Mouse (Mus musculus): Measurements from ENCODE around the gene Pxmp4. TPM values are rescaled to one million over a fixed set of nuclear protein-coding genes. Genes with fewer than 3 reads are reported as not detected.
A peak's percentile ranks its signal among the peaks of the same experiment; 100 is the strongest.

The Pxmp4 gene
- polyA plus RNA-seq (2015; fragmentation: Nextera tagmentation; extraction: Ambion mirVana) = 28.0 and 32.9 TPM in 2 replicates

DNA sequence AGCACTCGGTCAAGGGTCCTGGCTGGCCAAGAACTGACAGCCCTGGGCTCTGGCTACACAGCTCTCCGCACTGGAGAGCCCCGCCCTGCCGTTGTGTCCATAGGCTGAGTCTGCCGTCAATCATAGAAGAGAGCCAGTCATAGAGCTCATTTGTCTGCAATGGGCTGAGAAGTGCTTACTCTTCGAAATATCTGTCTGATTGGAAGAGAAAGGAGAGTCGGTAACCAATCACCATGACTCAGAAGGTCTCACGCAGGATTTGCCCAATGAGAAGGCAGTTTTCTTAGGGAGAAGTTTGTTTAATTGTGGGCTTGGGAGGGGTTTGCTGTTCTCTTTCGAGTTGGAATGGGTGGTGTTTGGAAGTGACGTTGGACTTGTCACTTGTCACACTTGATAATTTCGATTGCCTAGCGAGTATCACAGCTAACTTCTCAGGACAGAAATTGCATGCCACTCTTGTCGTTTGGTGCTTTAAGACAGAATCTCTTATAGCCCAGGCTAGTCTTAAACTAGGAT, at the start of gene Pxmp4:
TSS of gene Pxmp4 (minus strand) at position 71 of the 516 bp plus-strand sequence.
- peak within 1 kb of the TSS; percentile 71 for H3K4me3 ChIP-seq (replicated peaks)
- H3K9me3 ChIP-seq = no peaks in the 10 kb centered on the region
- H3K4me1 ChIP-seq (replicated peaks) = peaks cover 12% of the 10 kb centered on the region; the same call in 1 of the 2 replicates
- H3K9ac ChIP-seq = peak within 1 kb of the TSS; percentile 78
- WGBS = under 1% methylated on average over 13 of the region's 13 CpGs
- no peaks in the 10 kb centered on the region for H3K36me3 ChIP-seq
- H3K27ac ChIP-seq = peak within 1 kb of the TSS; percentile 66
- no peaks in the 10 kb centered on the region for H3K27me3 ChIP-seq (replicated peaks)
- ATAC-seq = peak; percentile 100
- H3K4me2 ChIP-seq (replicated peaks) = peak within 1 kb of the TSS; percentile 72

DNA sequence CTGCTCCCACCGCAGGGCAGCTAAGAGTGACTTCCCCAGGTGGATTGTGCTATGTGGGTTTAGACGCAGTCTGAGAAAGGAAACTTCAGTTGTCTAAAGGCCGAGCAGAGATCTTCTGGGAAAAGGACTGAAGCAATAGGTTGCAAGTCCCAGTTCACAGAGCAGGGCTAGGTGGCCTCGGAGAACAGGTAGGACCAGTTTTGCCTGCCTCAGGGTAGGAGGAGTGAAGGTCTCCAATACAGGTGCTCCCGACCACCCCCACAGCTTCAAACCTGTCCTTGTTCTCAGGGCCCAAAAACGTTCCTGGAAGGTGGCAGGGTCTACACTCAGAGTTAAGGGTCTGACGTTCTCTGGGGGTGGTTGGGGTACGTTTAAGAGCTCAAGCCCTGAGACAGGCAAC, 47.9 kb upstream of the Pxmp4 start, which contains the start of gene Chmp4b:
TSS of gene Chmp4b (plus strand) at position 343 of the 400 bp plus-strand sequence.
- no peaks in the 10 kb centered on the region for H3K9me3 ChIP-seq
- no peak within 1 kb of the TSS for H3K4me3 ChIP-seq (replicated peaks)
- ATAC-seq = peak; percentile 86
- 0 out of 2 replicates have a peak, but pooled peaks cover 2% of the 10 kb centered on the region for H3K4me1 ChIP-seq (replicated peaks)
- WGBS = 37% methylated on average over 8 of the region's 8 CpGs
- H3K27me3 ChIP-seq (replicated peaks) = no peaks in the 10 kb centered on the region
- H3K9ac ChIP-seq = no peak within 1 kb of the TSS
- no peaks in the 10 kb centered on the region for H3K36me3 ChIP-seq
- peak within 1 kb of the TSS; percentile 37 for H3K4me2 ChIP-seq (replicated peaks)
- H3K27ac ChIP-seq = peak within 1 kb of the TSS; percentile 69

DNA sequence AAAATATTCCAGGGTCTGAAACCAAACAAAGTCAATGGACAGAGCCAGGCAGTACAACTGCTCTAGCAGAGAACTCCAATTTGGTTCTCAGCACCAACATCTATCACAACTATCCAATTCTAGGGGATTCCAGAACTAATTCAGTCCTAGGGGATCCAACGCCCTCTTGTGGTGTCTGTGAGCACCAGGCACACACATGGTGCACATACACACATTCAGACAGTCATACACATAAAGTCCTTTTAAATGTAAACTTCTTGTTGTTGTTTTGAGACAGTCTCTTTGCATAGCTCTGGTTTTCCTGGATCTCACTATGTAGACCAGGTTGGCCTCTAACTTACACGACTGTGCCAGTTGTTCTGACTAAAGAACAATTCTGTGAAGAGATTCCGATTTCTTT, 46.9 kb upstream of the Pxmp4 start:
- no peak overlapping the region for H3K9ac ChIP-seq
- no peaks in the 10 kb centered on the region for H3K27me3 ChIP-seq (replicated peaks)
- no peak overlapping the region for H3K4me2 ChIP-seq (replicated peaks)
- no peaks in the 10 kb centered on the region for H3K9me3 ChIP-seq
- no peaks in the 10 kb centered on the region for H3K4me1 ChIP-seq (replicated peaks)
- H3K27ac ChIP-seq = no peak overlapping the region; the same call in 1 of the 2 replicates
- H3K36me3 ChIP-seq = no peaks in the 10 kb centered on the region; the same call in 1 of the 2 replicates
- H3K4me3 ChIP-seq (replicated peaks) = no peak overlapping the region
- WGBS = 76% methylated on average over 3 of the region's 3 CpGs
- ATAC-seq = no peak

DNA sequence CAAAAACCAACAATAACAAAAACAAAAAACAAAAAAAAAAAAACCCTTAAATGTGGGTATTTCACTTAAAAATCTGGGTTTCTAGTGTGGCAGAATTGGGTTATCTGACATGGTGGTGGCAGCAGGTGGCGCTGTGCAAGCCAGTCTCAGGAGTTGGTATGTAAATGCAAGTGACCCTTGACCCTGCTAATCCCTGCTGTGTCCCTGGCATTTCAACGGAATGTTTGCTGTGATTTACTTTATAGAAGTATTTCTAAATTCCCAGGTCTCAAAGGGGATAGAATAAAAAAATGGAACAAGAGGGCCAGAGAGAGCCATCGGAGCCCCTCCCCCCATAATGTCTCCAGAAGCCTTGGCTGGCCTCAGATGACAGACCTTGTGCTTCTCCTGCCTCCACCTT, 44.6 kb upstream of the Pxmp4 start:
- ATAC-seq = no peak
- Histone ChIP-seq H3K27me3 (replicated peaks) (no peaks in the 10 kb centered on the region), H3K27ac (no peak overlapping the region), H3K9ac (no peak overlapping the region), H3K4me1 (replicated peaks) (no peaks in the 10 kb centered on the region), H3K9me3 (no peaks in the 10 kb centered on the region), H3K4me3 (replicated peaks) (no peak overlapping the region), H3K4me2 (replicated peaks) (no peak overlapping the region), H3K36me3 (no peaks in the 10 kb centered on the region; the same call in 1 of the 2 replicates)
- WGBS = 20% methylated on average over 3 of the region's 3 CpGs

DNA sequence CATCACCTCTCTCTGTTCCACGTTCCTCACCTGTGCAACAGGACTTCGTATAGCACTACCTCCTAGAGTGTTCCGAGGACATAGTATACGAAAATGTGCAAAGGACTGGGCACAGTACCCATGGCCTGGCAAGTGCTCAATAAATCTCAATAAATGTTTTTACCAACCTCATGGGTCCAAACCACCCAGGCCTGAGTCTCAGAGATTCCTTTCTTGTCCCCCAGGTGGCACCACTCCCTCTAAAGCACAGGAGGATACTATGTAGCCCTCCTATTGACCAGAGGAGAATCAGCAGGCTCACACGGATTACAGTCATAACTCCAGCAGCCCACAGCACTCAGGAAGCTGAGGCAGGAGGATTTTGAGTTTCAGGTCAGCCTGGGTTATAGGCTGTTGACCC, 43.1 kb upstream of the Pxmp4 start:
- Histone ChIP-seq H3K27ac (no peak overlapping the region), H3K27me3 (replicated peaks) (no peaks in the 10 kb centered on the region), H3K9ac (no peak overlapping the region), H3K4me2 (replicated peaks) (no peak overlapping the region), H3K36me3 (no peaks in the 10 kb centered on the region; the same call in 1 of the 2 replicates), H3K4me1 (replicated peaks) (no peaks in the 10 kb centered on the region), H3K4me3 (replicated peaks) (no peak overlapping the region), H3K9me3 (no peaks in the 10 kb centered on the region)
- ATAC-seq = no peak
- WGBS = 78% methylated on average over 5 of the region's 5 CpGs

DNA sequence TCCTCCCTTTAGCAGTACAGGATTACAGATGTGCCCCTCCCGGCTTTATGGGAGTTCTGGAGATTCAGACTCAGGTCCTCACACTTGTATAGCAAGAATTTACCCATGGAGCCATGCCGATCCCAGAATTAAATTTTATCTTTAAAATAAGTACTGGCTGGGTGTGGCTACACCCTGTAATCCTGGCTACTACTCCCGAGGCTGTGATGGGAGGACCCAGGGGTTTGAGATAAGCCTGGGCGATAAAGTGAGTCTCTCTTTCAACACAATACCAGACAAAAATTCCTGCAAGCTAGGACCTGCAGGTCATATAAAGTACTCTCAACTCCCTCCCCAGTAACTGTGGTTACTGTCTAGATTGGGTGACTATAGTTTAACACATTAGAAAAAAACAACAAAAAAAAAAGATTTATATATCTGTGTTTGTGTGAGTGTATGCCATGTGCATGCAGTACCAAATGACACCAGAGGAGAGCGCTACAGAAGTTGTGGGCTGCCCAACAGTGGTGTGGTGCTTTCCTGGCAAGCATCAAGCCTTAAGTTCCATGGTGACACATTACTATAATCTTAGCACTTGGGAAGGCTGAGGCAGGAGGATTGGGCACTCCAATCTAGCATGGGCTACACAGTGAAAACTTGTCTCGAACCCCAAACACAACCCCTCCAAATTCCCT, 39.3 kb upstream of the Pxmp4 start:
- Histone ChIP-seq H3K27me3 (replicated peaks) (no peaks in the 10 kb centered on the region), H3K9ac (no peak overlapping the region), H3K36me3 (peaks cover 8% of the 10 kb centered on the region), H3K9me3 (no peaks in the 10 kb centered on the region), H3K4me3 (replicated peaks) (no peak overlapping the region), H3K4me2 (replicated peaks) (peak overlapping the region; percentile 6; the same call in 1 of the 2 replicates), H3K27ac (peak overlapping the region; percentile 73; the same call in 1 of the 2 replicates), H3K4me1 (replicated peaks) (no peaks in the 10 kb centered on the region)
- WGBS = 74% methylated on average over 6 of the region's 6 CpGs
- ATAC-seq = peak; percentile 38

DNA sequence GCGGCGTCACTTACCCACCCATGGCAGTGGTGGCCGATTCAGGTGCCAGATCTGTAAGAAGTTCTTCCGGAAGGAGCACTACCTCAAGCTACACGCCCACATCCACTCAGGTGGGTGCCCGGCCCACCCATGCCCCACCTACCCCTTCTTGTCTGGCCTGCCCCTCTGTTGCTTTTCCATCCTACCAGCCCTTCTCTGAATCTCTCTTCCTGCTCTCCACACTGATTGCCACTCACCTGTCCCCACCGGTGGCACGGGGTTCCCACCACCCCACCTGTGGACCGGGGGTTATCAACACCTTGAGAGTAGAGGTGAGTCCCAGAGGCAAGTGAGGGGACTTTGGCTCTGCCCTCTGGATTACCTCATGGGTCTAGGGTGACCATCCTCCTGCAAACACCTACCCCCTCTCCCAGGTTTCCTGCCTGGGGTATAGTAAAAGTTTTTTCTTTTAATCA, 38.5 kb upstream of the Pxmp4 start:
- H3K9ac ChIP-seq = no peak overlapping the region
- 0 out of 2 replicates have a peak overlapping the region, but pooled peaks have one; percentile 9 for H3K4me3 ChIP-seq (replicated peaks)
- H3K36me3 ChIP-seq = peaks cover 9% of the 10 kb centered on the region
- no peaks in the 10 kb centered on the region for H3K4me1 ChIP-seq (replicated peaks)
- no peaks in the 10 kb centered on the region for H3K9me3 ChIP-seq
- H3K4me2 ChIP-seq (replicated peaks) = peak overlapping the region; percentile 36; the same call in 1 of the 2 replicates
- peak overlapping the region; percentile 73 for H3K27ac ChIP-seq
- 60% methylated on average over 9 of the region's 9 CpGs for WGBS
- no peaks in the 10 kb centered on the region for H3K27me3 ChIP-seq (replicated peaks)
- ATAC-seq = peak; percentile 83

DNA sequence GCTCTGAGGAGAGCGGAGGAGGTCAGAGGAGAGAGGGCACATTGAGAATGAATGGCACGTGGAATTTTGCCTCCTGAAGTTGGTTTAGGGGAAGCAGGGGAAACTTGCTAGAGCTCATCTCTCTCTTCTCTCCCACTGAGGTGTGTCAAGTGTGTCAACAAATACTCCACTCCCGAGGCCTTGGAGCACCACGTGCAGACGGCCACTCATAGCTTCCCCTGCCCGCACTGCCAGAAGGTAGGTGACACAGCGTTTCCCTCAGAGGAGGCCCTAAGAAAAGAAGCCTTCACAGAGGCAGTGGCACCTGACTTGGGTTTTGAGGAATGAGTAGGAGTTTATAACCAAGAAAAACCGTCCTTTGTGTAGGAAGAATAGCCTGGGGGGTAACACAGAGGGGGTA, 37.7 kb upstream of the Pxmp4 start:
- H3K4me2 ChIP-seq (replicated peaks) = no peak overlapping the region
- no peaks in the 10 kb centered on the region for H3K4me1 ChIP-seq (replicated peaks)
- 67% methylated on average over 8 of the region's 8 CpGs for WGBS
- H3K27me3 ChIP-seq (replicated peaks) = no peaks in the 10 kb centered on the region
- no peak overlapping the region for H3K9ac ChIP-seq
- H3K4me3 ChIP-seq (replicated peaks) = no peak overlapping the region
- H3K9me3 ChIP-seq = no peaks in the 10 kb centered on the region
- no peak overlapping the region for H3K27ac ChIP-seq
- peaks cover 9% of the 10 kb centered on the region for H3K36me3 ChIP-seq
- no peak for ATAC-seq

DNA sequence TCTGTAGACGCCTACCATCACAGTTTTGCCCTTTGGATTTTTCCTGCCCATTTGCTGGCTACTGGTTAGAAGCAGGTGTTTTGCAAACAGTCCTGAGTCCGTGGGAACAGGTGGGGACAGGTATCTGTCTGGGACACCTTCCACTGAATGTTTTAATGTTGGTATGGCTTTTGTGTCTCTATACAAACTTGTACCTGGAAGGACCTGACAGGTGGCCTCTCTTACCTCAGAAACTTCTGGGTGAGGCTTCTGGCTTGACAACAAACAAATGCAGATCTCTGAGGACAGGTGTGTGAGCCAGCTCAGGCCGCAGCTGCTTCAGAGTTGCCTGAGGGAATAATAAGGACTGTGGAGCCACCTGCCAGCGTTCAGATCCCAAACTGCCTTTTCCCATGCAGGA, 35.6 kb upstream of the Pxmp4 start:
- no peaks in the 10 kb centered on the region for H3K27me3 ChIP-seq (replicated peaks)
- H3K27ac ChIP-seq = peak overlapping the region; percentile 3; the same call in 1 of the 2 replicates
- ATAC-seq = no peak
- no peak overlapping the region for H3K4me3 ChIP-seq (replicated peaks)
- WGBS = 80% methylated on average over 4 of the region's 4 CpGs
- H3K36me3 ChIP-seq = peaks cover 11% of the 10 kb centered on the region
- no peak overlapping the region for H3K4me2 ChIP-seq (replicated peaks)
- no peak overlapping the region for H3K9ac ChIP-seq
- H3K4me1 ChIP-seq (replicated peaks) = no peaks in the 10 kb centered on the region
- H3K9me3 ChIP-seq = no peaks in the 10 kb centered on the region

DNA sequence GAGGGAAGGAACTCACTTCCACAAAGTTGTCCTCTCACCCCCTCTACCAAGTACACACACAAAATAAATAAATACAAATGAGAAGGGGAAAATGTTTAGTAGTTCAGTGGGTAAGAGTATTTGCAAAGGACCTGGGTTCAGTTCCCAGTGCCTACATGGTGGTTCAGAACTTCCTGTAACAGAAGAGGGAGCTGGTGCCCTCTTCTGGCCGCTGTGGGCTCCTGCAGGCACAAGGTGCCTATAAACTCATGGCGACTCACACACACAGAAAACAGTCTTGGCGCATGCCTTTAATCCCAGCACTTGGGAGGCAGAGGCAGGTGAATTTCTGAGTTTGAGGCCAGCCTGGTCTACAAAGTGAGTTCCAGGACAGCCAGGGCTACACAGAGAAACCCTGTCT, 35.0 kb upstream of the Pxmp4 start:
- no peak overlapping the region for H3K27ac ChIP-seq
- WGBS = 95% methylated on average over 3 of the region's 3 CpGs
- H3K9me3 ChIP-seq = no peaks in the 10 kb centered on the region
- H3K4me2 ChIP-seq (replicated peaks) = no peak overlapping the region
- H3K36me3 ChIP-seq = peaks cover 11% of the 10 kb centered on the region
- H3K4me1 ChIP-seq (replicated peaks) = no peaks in the 10 kb centered on the region
- H3K4me3 ChIP-seq (replicated peaks) = no peak overlapping the region
- no peak for ATAC-seq
- no peaks in the 10 kb centered on the region for H3K27me3 ChIP-seq (replicated peaks)
- H3K9ac ChIP-seq = no peak overlapping the region

DNA sequence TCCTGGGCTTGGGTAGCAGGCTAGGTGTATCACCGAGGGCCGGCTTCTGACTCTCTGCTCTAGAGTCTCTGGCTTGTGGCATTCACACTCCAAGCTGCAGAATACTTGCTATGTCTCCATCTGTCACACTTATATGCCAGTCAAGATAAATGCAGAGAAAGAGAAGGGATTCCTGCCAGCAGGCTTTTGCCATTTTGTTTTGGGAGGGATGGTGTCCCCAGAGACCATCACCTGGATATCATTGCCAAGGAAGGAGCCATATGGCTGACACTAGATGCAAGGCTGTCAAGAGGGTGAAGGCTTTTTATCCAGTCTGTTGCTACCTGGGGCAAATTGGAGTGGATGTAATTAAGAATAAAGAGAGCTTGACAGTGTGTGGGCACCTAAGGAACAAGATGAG, 32.3 kb upstream of the Pxmp4 start:
- no peak overlapping the region for H3K9ac ChIP-seq
- H3K36me3 ChIP-seq = peaks cover 11% of the 10 kb centered on the region
- 95% methylated on average over 2 of the region's 2 CpGs for WGBS
- H3K4me2 ChIP-seq (replicated peaks) = no peak overlapping the region
- ATAC-seq = no peak
- H3K27me3 ChIP-seq (replicated peaks) = no peaks in the 10 kb centered on the region
- no peaks in the 10 kb centered on the region for H3K4me1 ChIP-seq (replicated peaks)
- no peak overlapping the region for H3K27ac ChIP-seq
- H3K4me3 ChIP-seq (replicated peaks) = no peak overlapping the region
- no peaks in the 10 kb centered on the region for H3K9me3 ChIP-seq

DNA sequence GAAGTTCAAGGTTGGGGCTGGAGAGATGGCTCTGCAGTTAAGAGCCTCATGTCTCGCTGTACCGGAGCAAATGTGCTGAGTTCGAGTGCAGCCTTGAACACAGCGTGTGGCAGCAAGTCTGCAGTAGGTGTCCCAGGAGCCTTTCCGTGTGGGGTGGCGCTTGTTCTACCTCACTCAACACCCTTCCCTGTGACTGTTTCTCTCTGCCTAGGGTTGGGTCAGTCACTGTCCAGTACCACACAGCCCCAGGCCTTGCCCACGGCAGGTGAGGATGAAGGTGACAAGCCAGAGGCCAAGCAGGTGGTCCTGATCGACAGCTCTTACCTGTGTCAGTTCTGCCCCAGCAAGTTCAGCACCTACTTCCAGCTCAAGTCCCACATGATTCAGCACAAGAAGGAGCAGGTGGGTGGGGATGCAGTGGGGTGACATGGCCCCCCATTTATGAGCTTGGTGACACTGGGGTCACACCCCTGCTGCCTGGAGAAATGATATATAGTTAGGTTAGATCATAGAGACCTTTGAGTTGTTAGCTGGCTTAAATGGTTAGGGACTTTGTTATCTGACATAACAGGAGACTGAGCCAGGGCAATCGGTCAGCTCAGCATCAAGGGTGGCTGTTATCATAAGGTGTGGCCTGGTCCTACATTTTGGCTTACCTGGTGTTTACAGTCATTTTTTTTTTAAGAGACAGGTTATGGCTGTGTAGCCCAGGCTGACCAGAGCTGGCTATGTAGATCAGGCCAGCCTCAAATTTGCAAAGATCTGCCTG, 30.6 kb upstream of the Pxmp4 start:
- Histone ChIP-seq H3K4me1 (replicated peaks) (no peaks in the 10 kb centered on the region), H3K27ac (no peak overlapping the region), H3K27me3 (replicated peaks) (no peaks in the 10 kb centered on the region), H3K9ac (no peak overlapping the region), H3K36me3 (peaks cover 14% of the 10 kb centered on the region), H3K4me2 (replicated peaks) (no peak overlapping the region), H3K9me3 (no peaks in the 10 kb centered on the region), H3K4me3 (replicated peaks) (no peak overlapping the region)
- ATAC-seq = peak; percentile 75
- WGBS = 90% methylated on average over 9 of the region's 9 CpGs
